Mouse (Mus musculus): ENCODE data around the gene Zranb2.

Gene Zranb2

DNA sequence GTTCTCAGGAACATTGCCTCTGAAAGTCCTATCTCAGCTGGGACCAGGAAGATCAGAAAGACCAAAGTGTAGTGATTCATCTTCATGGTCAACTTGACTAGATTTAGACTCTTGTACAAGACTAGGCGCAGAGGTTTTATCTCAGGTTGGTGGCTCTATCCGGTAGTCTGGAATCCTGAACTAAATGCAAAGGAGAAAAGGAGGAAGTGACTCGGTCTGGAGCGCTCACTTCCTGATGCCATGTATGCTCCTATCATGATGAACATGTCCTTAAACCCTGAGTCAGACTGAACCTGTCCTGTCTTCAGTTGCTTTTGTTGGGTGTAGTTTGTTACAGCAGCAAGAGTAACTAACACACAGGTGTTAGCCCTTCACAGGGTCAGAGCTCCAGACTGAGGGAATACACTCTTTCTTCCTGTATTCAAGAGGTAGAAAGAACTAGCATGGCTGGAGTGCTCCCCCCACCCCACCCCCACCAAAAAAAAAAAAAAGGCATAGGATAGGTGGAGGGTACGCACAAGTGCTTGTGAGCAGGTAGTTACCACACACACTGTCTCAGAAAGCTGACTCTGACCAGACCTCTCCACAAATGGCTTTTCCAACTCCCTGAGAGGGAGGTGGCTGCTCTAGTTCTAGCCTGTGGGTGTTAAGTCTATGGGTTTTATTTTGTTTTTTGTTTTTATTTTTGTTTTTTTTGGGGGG, 44.7 kb downstream of the Zranb2 start:
- no peak for DNase-seq (ENCODE audit: low spot score)

DNA sequence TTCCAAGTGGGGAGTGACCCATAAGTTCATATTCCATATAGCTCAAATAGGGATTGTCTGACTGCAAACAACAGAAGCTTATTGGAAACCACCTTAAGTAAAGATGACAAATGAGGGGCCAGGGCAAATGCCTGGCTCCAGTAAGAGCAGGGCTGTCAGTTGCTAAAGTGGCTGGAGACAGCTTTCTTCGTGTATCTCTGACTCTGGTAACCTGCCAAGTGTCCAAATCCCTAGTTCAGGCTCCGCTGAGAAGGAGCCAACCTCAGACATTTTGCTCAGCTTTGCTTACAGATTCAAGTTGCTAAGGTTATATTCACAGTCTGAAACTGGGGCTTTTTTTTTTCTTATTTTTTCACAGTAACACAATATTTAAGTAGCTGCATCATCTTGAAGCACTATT, 45.4 kb downstream of the Zranb2 start:
- DNase-seq (ENCODE audit: low spot score) = no peak

DNA sequence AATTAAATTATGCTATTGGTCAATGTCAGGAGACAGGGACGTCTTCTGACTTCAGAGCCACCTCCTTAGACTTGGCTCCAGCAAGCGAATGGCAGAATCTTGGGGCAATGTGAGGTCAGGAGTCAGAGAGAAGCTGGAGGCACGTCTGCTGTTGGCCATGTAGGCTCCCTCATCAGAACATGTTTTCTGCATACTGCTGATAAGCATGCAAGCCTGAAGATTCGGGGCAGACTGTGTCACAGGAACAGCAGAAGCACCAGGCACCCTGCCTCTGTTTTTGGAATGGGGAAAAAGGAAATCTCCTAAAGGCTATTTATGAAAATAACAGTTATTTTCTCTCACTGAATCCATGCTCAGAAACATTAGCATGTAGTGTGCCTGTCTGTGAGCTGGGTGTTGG, 46.3 kb downstream of the Zranb2 start:
- DNase-seq (ENCODE audit: low spot score) = no peak

DNA sequence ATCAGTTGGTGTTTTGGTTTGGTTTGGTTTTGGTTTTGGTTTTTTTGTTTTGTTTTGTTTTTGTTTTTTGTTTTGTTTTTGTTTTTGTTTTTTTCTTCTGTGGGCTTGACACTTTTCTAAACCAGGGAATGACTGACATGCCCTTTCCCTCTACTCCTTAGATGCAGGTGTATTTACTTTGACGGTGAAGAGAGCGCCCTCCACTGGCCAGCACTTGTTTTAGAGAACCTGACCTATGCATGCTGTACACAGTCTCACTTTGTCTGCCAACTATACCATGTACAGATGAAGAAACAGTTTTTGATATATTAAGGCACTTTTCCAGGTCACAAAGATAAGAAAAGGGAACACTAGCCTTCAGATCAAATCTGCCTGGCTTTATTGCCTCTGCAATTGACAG, 47.8 kb downstream of the Zranb2 start:
- no peak for DNase-seq (ENCODE audit: low spot score)

DNA sequence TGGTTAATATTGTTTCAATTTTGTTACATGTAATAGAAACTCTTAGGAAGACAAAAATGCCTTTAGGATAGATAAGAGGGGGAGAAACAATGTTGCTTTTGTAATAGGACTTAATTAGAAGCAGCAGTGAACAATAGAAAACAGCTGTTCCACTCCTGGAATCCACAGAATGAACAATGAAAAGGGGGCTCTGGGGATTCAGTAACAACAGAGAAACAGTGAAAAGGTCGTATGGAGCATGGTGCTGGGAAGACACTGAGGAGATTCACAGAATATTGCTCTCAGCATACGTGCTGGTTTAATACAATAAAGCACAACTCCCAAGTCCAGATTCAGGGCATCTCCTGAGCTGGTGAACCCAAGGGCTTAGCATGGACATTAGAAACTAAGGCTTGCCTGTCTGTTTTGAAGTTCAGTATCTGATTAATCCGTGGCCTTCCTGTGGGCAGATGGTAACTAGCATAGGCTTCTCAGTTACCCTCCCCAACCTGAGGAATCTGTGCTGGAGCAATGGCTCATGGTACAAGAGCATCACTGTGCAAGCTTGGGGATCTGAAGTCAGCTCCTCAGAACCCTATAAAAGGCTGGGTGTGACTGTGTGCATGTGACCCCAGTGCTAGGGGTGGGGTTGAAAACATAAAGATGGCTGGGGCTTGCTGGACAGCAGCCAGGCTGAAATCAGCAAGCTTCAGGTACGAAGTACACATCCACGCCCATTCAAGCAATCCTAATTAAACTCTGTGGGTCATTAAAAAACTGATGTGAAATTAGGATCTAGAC, 48.9 kb downstream of the Zranb2 start:
- no peak for DNase-seq (ENCODE audit: low spot score)

DNA sequence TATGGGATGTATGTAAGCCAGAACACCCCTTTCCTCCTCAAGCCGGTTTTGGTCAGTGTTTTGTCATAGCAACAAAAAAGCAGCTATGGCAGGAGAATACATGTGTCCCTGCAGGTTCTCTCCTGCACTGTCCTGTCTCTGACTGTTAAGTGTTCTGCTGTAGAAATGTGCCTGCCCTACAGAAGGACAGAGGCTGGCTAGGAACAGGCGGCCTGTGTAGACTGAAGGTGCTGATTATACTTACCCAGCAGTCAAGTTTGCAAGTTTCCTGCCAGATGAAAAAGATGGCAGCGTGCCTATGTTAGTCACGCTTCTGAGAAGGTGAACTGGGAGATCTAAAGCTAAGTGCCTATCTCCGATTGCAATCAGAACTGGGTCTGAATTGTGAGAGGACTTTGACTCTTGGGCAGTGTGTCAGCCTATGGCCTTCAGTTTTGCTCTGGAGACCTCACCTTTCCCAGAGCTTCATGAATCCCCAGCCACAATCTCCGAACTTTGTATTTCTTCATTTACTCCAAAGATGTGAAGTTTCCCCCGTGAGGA, 63.9 kb downstream of the Zranb2 start:
- no peak for DNase-seq (ENCODE audit: low spot score)

Measured in urinary bladder, postnatal 10 days (tissue).